Mouse (Mus musculus): ENCODE data around the gene Dnm2. TPM values are rescaled to one million over a fixed set of nuclear protein-coding genes. Genes with fewer than 3 reads are reported as not detected.
A peak's percentile ranks its signal among the peaks of the same experiment; 100 is the strongest.
"Not testable (repeated sequence)": the region's sequence is repeated elsewhere in the genome, so short reads cannot be mapped to it uniquely, and the experiment has no call there.

Dnm2 gene
- total RNA-seq, 2 experiments from 2014 or later: 58.1 to 70.6 TPM

GRCm38 (mm10) chr9:21507753-21508430 lies 83.2 kb downstream of the Dnm2 start:
- no peak for DNase-seq

- DNase-seq: no peak
Measured at GRCm38 (mm10) chr9:21508871-21509404, 84.2 kb downstream of the Dnm2 start.

GRCm38 (mm10) chr9:21509772-21510688 lies 85.3 kb downstream of the Dnm2 start, which contains the start of gene Tmed1:
Gene Tmed1 (minus strand): TSS chr9:21510252.
- peak; percentile 93 to 94 for DNase-seq

- DNase-seq: no peak
Measured at GRCm38 (mm10) chr9:21510689-21511015, 85.9 kb downstream of the Dnm2 start.

GRCm38 (mm10) chr9:21511052-21511451 lies 86.3 kb downstream of the Dnm2 start:
- DNase-seq: no peak

GRCm38 (mm10) chr9:21513466-21513865 lies 88.8 kb downstream of the Dnm2 start:
- DNase-seq: no peak

GRCm38 (mm10) chr9:21517947-21518495 lies 93.3 kb downstream of the Dnm2 start:
- no peak for DNase-seq

- not testable (repeated sequence) for DNase-seq
Measured at GRCm38 (mm10) chr9:21518690-21519089, 94.0 kb downstream of the Dnm2 start.

GRCm38 (mm10) chr9:21525142-21525936 lies 100.6 kb downstream of the Dnm2 start:
- DNase-seq: no peak

GRCm38 (mm10) chr9:21525937-21526633 lies 101.4 kb downstream of the Dnm2 start, which contains the start of gene AB124611:
Gene AB124611 (plus strand): TSS chr9:21526176.
- no peak for DNase-seq

GRCm38 (mm10) chr9:21526634-21526944 lies 101.9 kb downstream of the Dnm2 start:
- no peak for DNase-seq

- no peak for DNase-seq
Measured at GRCm38 (mm10) chr9:21527100-21527801, 102.5 kb downstream of the Dnm2 start.

GRCm38 (mm10) chr9:21527917-21528324 lies 103.2 kb downstream of the Dnm2 start:
- no peak for DNase-seq

- DNase-seq: no peak
Measured at GRCm38 (mm10) chr9:21536501-21536900, 111.8 kb downstream of the Dnm2 start.

GRCm38 (mm10) chr9:21537009-21537408 lies 112.3 kb downstream of the Dnm2 start:
- DNase-seq: no peak

- DNase-seq: no peak
Measured at GRCm38 (mm10) chr9:21539981-21540753, 115.5 kb downstream of the Dnm2 start.

- DNase-seq: not testable (repeated sequence)
Measured at GRCm38 (mm10) chr9:21542001-21542400, 117.3 kb downstream of the Dnm2 start.

- no peak for DNase-seq
Measured at GRCm38 (mm10) chr9:21545351-21545915, 120.7 kb downstream of the Dnm2 start.

GRCm38 (mm10) chr9:21545916-21546788 lies 121.4 kb downstream of the Dnm2 start:
- DNase-seq: peak; percentile 99 to 100

Measured in layer of hippocampus, postnatal 36 days (tissue).